Mouse (Mus musculus): ENCODE results near the gene Apoc2. TPM values are rescaled to one million over a fixed set of nuclear protein-coding genes. Genes with fewer than 3 reads are reported as not detected.
"Not testable (repeated sequence)": the region's sequence is repeated elsewhere in the genome, so short reads cannot be mapped to it uniquely, and the experiment has no call there.

Apoc2 gene
- polyA plus RNA-seq, 1 experiment from 2014 or later, result 1.4 TPM

DNA sequence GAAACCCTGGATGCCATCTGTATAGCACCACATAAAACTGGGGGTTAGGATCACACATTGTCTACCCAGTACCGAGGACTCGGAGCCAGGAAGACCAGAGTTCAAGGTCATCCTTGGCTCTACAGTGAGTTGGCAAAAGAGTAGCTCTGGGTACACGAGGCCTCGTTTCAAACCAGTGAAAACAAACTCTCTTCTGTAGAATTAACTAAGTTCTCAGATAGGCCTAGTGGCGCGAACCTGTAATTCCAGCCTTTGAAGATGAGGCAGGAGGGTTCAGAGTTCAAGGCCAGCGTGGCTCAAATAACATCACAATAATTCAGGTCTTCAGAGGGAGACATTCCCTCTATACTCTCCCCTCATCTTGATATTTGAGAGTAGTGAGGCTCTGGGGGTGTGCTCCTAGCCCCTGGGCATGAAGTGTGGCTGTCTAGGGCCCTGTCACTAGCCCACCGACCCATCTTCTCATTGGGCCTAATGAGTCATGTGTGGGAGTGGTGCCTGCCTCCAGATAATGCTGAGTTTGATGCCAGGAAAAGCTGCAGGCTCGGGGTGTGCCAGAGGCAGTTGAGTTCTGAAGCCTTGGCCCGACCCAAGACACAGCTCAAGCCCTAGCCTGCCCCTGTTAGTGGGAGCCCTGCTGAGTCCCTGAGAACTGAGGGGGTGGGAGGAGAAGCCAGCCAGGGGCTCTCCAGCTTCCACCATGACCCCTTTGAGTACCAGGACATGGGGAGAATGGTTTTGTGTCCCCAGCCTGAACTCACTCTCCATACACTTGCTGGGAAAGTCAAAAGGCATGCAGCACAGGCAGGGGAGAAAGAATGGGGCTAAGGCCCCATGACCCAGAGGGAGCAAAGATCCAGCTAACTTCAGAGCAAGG, 16.8 kb upstream of the Apoc2 start:
- Histone ChIP-seq H3K27ac (ENCODE audit: low read depth, low read length) (no peak overlapping the region), H3K9ac (replicated peaks; ENCODE audit: low read depth, low read length) (no peak overlapping the region), H3K9me3 (ENCODE audit: control insufficient read depth, low read length) (no peaks in the 10 kb centered on the region), H3K36me3 (ENCODE audit: control insufficient read depth, insufficient read depth, low read length) (no peaks in the 10 kb centered on the region), H3K4me3 (ENCODE audit: low read depth, low read length) (no peak overlapping the region), H3K27me3 (ENCODE audit: control insufficient read depth, insufficient read depth, low read length) (no peaks in the 10 kb centered on the region), H3K4me2 (ENCODE audit: low read depth, low read length) (no peak overlapping the region), H3K4me1 (ENCODE audit: control insufficient read depth, insufficient read depth, low read length) (peaks cover 5% of the 10 kb centered on the region)
- 93% methylated on average over 10 of the region's 10 CpGs for WGBS
- ATAC-seq (ENCODE audit: low read depth), result no peak

- Histone ChIP-seq H3K27ac (ENCODE audit: low read depth, low read length) (no peak overlapping the region), H3K4me2 (ENCODE audit: low read depth, low read length) (no peak overlapping the region), H3K9ac (replicated peaks; ENCODE audit: low read depth, low read length) (no peak overlapping the region), H3K4me3 (ENCODE audit: low read depth, low read length) (no peak overlapping the region), H3K27me3 (ENCODE audit: control insufficient read depth, insufficient read depth, low read length) (no peaks in the 10 kb centered on the region), H3K9me3 (ENCODE audit: control insufficient read depth, low read length) (no peaks in the 10 kb centered on the region), H3K4me1 (ENCODE audit: control insufficient read depth, insufficient read depth, low read length) (no peaks in the 10 kb centered on the region), H3K36me3 (ENCODE audit: control insufficient read depth, insufficient read depth, low read length) (no peaks in the 10 kb centered on the region)
- no peak for ATAC-seq (ENCODE audit: low read depth)
- 26% methylated on average over 10 of the region's 10 CpGs for WGBS
These were observed 15.7 kb upstream of the Apoc2 start for GRCm38 (mm10) chr7:19693421-19693820.

GRCm38 (mm10) chr7:19691873-19692865, 14.4 kb upstream of the Apoc2 start, which contains the start of gene Apoc1:
TSS of gene Apoc1 (minus strand) at chr7:19692660.
- Histone ChIP-seq H3K4me2 (ENCODE audit: low read depth, low read length) (no peak within 1 kb of the TSS), H3K9ac (replicated peaks; ENCODE audit: low read depth, low read length) (0 out of 2 replicates have a peak within 1 kb of the TSS, but pooled peaks have one; percentile 16), H3K9me3 (ENCODE audit: control insufficient read depth, low read length) (no peaks in the 10 kb centered on the region), H3K27me3 (ENCODE audit: control insufficient read depth, insufficient read depth, low read length) (no peaks in the 10 kb centered on the region), H3K4me1 (ENCODE audit: control insufficient read depth, insufficient read depth, low read length) (no peaks in the 10 kb centered on the region), H3K36me3 (ENCODE audit: control insufficient read depth, insufficient read depth, low read length) (no peaks in the 10 kb centered on the region), H3K4me3 (ENCODE audit: low read depth, low read length) (no peak within 1 kb of the TSS), H3K27ac (ENCODE audit: low read depth, low read length) (no peak within 1 kb of the TSS)
- WGBS, result 46% methylated on average over 28 of the region's 28 CpGs
- no peak for ATAC-seq (ENCODE audit: low read depth)

DNA sequence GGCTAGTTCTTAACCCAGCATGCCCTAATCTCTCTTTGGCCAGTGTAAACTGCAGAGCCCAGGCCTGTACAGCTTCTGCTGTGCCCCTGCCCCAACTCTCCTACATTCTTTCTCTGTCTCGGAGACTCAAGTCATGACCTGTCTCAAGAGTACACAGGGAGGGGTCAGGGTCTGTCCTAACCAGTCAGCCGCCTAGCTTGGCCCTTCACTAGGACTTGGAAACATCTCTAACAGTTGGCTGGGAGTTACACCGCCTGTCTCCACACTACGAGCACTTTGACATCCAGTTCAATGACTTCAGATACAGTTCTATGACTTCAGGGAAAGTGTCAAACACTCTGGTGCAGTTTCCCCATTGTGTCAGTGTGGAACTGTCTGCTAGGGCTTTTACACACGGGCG, 13.7 kb upstream of the Apoc2 start:
- Histone ChIP-seq H3K9me3 (ENCODE audit: control insufficient read depth, low read length) (no peaks in the 10 kb centered on the region), H3K36me3 (ENCODE audit: control insufficient read depth, insufficient read depth, low read length) (no peaks in the 10 kb centered on the region), H3K27ac (ENCODE audit: low read depth, low read length) (no peak overlapping the region), H3K4me2 (ENCODE audit: low read depth, low read length) (no peak overlapping the region), H3K4me1 (ENCODE audit: control insufficient read depth, insufficient read depth, low read length) (no peaks in the 10 kb centered on the region), H3K27me3 (ENCODE audit: control insufficient read depth, insufficient read depth, low read length) (no peaks in the 10 kb centered on the region), H3K4me3 (ENCODE audit: low read depth, low read length) (no peak overlapping the region), H3K9ac (replicated peaks; ENCODE audit: low read depth, low read length) (no peak overlapping the region)
- WGBS, result 72% methylated on average over 6 of the region's 6 CpGs
- ATAC-seq (ENCODE audit: low read depth), result no peak

DNA sequence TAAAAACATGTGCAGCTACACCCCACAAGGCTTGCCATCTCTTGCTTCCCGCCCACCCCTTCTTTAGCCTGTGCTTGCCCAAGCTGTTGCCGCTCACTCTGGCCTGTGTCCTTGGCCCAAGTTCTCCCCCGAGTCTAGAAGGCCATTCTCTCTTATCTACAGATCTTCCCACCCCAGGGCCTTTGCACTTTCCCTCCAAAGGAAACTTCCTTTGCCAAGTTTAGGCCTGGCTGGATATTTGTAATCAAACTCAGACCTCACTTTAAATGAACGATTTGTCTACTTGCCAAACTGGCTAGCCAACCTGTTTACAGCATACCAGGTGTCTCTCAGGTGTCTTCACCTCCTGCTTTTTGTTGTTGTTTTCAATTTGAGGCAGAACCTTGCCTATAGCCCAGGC, 13.1 kb upstream of the Apoc2 start:
- Histone ChIP-seq H3K4me2 (ENCODE audit: low read depth, low read length) (no peak overlapping the region), H3K4me3 (ENCODE audit: low read depth, low read length) (no peak overlapping the region), H3K27me3 (ENCODE audit: control insufficient read depth, insufficient read depth, low read length) (no peaks in the 10 kb centered on the region), H3K4me1 (ENCODE audit: control insufficient read depth, insufficient read depth, low read length) (no peaks in the 10 kb centered on the region), H3K36me3 (ENCODE audit: control insufficient read depth, insufficient read depth, low read length) (no peaks in the 10 kb centered on the region), H3K9ac (replicated peaks; ENCODE audit: low read depth, low read length) (no peak overlapping the region), H3K27ac (ENCODE audit: low read depth, low read length) (no peak overlapping the region), H3K9me3 (ENCODE audit: control insufficient read depth, low read length) (no peaks in the 10 kb centered on the region)
- 95% methylated on average over 4 of the region's 4 CpGs for WGBS
- no peak for ATAC-seq (ENCODE audit: low read depth)

DNA sequence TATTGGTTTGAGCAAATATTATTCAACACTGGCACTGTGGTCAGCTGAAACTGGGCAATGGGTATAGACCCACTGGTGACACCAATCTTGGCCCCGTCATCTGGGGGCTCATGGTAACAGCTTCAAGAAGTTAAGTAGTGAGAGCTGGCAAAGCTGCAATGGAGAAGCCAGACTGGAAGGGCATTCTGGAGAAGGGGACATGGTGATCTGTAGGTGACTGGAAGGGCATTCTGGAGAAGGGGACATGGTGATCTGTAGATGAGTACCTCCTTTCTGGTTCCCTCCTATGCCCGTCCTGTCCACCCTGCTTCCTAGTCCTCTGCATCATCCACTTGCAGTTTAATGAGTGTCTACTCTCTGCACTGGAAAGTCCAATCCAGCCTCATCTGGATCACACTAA, 10.9 kb upstream of the Apoc2 start:
- no peaks in the 10 kb centered on the region for H3K9me3 ChIP-seq (ENCODE audit: control insufficient read depth, low read length)
- H3K4me3 ChIP-seq (ENCODE audit: low read depth, low read length), result no peak overlapping the region
- no peak overlapping the region for H3K27ac ChIP-seq (ENCODE audit: low read depth, low read length)
- no peak overlapping the region for H3K4me2 ChIP-seq (ENCODE audit: low read depth, low read length)
- 95% methylated on average over 2 of the region's 2 CpGs for WGBS
- no peaks in the 10 kb centered on the region for H3K4me1 ChIP-seq (ENCODE audit: control insufficient read depth, insufficient read depth, low read length)
- H3K36me3 ChIP-seq (ENCODE audit: control insufficient read depth, insufficient read depth, low read length), result no peaks in the 10 kb centered on the region
- no peak overlapping the region for H3K9ac ChIP-seq (replicated peaks; ENCODE audit: low read depth, low read length)
- no peak for ATAC-seq (ENCODE audit: low read depth)
- no peaks in the 10 kb centered on the region for H3K27me3 ChIP-seq (ENCODE audit: control insufficient read depth, insufficient read depth, low read length)

GRCm38 (mm10) chr7:19688101-19688500, 10.4 kb upstream of the Apoc2 start:
- H3K4me2 ChIP-seq (ENCODE audit: low read depth, low read length), result no peak overlapping the region
- no peaks in the 10 kb centered on the region for H3K27me3 ChIP-seq (ENCODE audit: control insufficient read depth, insufficient read depth, low read length)
- no peaks in the 10 kb centered on the region for H3K9me3 ChIP-seq (ENCODE audit: control insufficient read depth, low read length)
- H3K4me3 ChIP-seq (ENCODE audit: low read depth, low read length), result no peak overlapping the region
- no peaks in the 10 kb centered on the region for H3K36me3 ChIP-seq (ENCODE audit: control insufficient read depth, insufficient read depth, low read length)
- no peak overlapping the region for H3K27ac ChIP-seq (ENCODE audit: low read depth, low read length)
- no peaks in the 10 kb centered on the region for H3K4me1 ChIP-seq (ENCODE audit: control insufficient read depth, insufficient read depth, low read length)
- no peak overlapping the region for H3K9ac ChIP-seq (replicated peaks; ENCODE audit: low read depth, low read length)
- 97% methylated on average over 10 of the region's 10 CpGs for WGBS
- no peak for ATAC-seq (ENCODE audit: low read depth)

- H3K4me1 ChIP-seq (ENCODE audit: control insufficient read depth, insufficient read depth, low read length); ATAC-seq (ENCODE audit: low read depth); H3K27me3 ChIP-seq (ENCODE audit: control insufficient read depth, insufficient read depth, low read length); H3K27ac ChIP-seq (ENCODE audit: low read depth, low read length); H3K9ac ChIP-seq (replicated peaks; ENCODE audit: low read depth, low read length); H3K4me2 ChIP-seq (ENCODE audit: low read depth, low read length); H3K36me3 ChIP-seq (ENCODE audit: control insufficient read depth, insufficient read depth, low read length); H3K9me3 ChIP-seq (ENCODE audit: control insufficient read depth, low read length); H3K4me3 ChIP-seq (ENCODE audit: low read depth, low read length): not testable (repeated sequence)
- 79% methylated on average over 8 of the region's 8 CpGs for WGBS
These were observed 9.3 kb upstream of the Apoc2 start for GRCm38 (mm10) chr7:19686927-19687583.
